Mouse (Mus musculus): ENCODE data around the gene Gm10260. TPM values are rescaled to one million over a fixed set of nuclear protein-coding genes. Genes with fewer than 3 reads are reported as not detected.

Gm10260 gene
- polyA plus RNA-seq, 1 experiment, result 1.5 TPM

GRCm38 (mm10) chr13:97725160-97725825 is 35.1 kb downstream of the Gm10260 start:
- WGBS, result 74% methylated on average over 11 of the region's 11 CpGs
- no peak for DNase-seq

GRCm38 (mm10) chr13:97724551-97724950 is 35.9 kb downstream of the Gm10260 start:
- no peaks in the 10 kb centered on the region for H3K4me1 ChIP-seq (ENCODE audit: control insufficient read depth, insufficient read depth, low read length)
- 77% methylated on average over 6 of the region's 6 CpGs for WGBS
- H3K4me3 ChIP-seq (replicated peaks; ENCODE audit: extremely low read depth, low read depth, low read length), result no peak overlapping the region
- TF ChIP-seq POLR2A (IDR thresholded peaks at IDR 0.05; ENCODE audit: borderline replicate concordance, extremely low read depth, low read depth, low read length), result no peak
- no peak for TF ChIP-seq CTCF (IDR thresholded peaks at IDR 0.05; ENCODE audit: insufficient read depth, low read length)
- DNase-seq, result no peak

More at GRCm38 (mm10) chr13:97725160-97725825, 35.1 kb downstream of the Gm10260 start:
- Histone ChIP-seq H3K4me1 (ENCODE audit: control insufficient read depth, insufficient read depth, low read length) (no peaks in the 10 kb centered on the region), H3K4me3 (replicated peaks; ENCODE audit: extremely low read depth, low read depth, low read length) (no peak overlapping the region)
- no peak for TF ChIP-seq CTCF (IDR thresholded peaks at IDR 0.05; ENCODE audit: insufficient read depth, low read length)
- TF ChIP-seq POLR2A (IDR thresholded peaks at IDR 0.05; ENCODE audit: borderline replicate concordance, extremely low read depth, low read depth, low read length), result no peak

GRCm38 (mm10) chr13:97712506-97713275 is 47.7 kb downstream of the Gm10260 start:
- no peak for DNase-seq
- TF ChIP-seq POLR2A (IDR thresholded peaks at IDR 0.05; ENCODE audit: borderline replicate concordance, extremely low read depth, low read depth, low read length) (no peak), CTCF (IDR thresholded peaks at IDR 0.05; ENCODE audit: insufficient read depth, low read length) (no peak)
- Histone ChIP-seq H3K4me3 (replicated peaks; ENCODE audit: extremely low read depth, low read depth, low read length) (no peak overlapping the region), H3K4me1 (ENCODE audit: control insufficient read depth, insufficient read depth, low read length) (no peaks in the 10 kb centered on the region)
- 51% methylated on average over 8 of the region's 8 CpGs for whole genome bisulfite sequencing

- no peak for TF ChIP-seq CTCF (IDR thresholded peaks at IDR 0.05; ENCODE audit: insufficient read depth, low read length)
- no peak for TF ChIP-seq POLR2A (IDR thresholded peaks at IDR 0.05; ENCODE audit: borderline replicate concordance, extremely low read depth, low read depth, low read length)
- WGBS, result 85% methylated on average over 2 of the region's 2 CpGs
- Histone ChIP-seq H3K4me3 (replicated peaks; ENCODE audit: extremely low read depth, low read depth, low read length) (no peak overlapping the region), H3K4me1 (ENCODE audit: control insufficient read depth, insufficient read depth, low read length) (no peaks in the 10 kb centered on the region)
- no peak for DNase-seq
These were observed 48.9 kb downstream of the Gm10260 start for GRCm38 (mm10) chr13:97711510-97711909.
